ENCODE assay signal across 1 mouse cellular context in the genomic region with DNA sequence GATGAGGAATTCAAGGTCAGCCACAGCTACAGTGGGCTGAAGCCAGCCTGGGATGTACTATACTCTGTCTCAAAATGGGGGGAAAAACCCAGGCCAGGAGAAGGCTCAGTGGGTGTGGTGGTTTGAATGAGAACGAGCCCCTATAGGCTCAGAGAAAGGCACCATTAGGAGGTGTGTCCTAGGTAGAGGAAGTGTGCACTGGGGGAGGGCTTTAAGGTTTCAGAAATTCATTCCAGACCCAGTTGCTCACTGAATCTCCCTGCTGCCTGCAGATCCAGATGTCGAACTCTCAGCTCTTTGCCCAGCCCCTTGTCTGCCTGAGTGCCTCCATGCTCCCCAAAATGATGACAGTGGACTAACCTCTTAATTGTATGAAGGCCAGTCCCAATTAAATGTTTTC.
TF ChIP-seq lines count a peak whose summit lies in the region.

No protein-coding gene starts in this region.

TF ChIP-seq in MEL, 35 proteins besides CTCF, POLR2A, EP300 and RAD21 (continued from another document):
- peak; percentile 41; the same call in 1 of the 2 replicates for TF ChIP-seq TCF12 (IDR thresholded peaks at IDR 0.05; ENCODE audit: low read depth, low read length)
